8 mouse cellular contexts compared by ENCODE assay signal in genomic region chr2:73566989-73567605, GRCm38 (mm10). TPM values are rescaled to one million over a fixed set of nuclear protein-coding genes. Genes with fewer than 3 reads are reported as not detected.
DNase-seq lines count a peak whose midpoint lies in the region; ATAC-seq and TF ChIP-seq lines count a peak whose summit lies in the region.

No protein-coding gene starts in this region.

- TF ChIP-seq POLR2A in bone marrow macrophage, adult 2 months (IDR thresholded peaks at IDR 0.05; ENCODE audit: borderline replicate concordance, low read depth, low read length): no peak
- no peak for TF ChIP-seq POLR2A in thymus, adult 2 months (IDR thresholded peaks at IDR 0.05; ENCODE audit: control insufficient read depth, extremely low read depth, insufficient read depth, low read length, poor library complexity)

- peak; percentile 56 for TF ChIP-seq CTCF in bone marrow macrophage, adult 2 months (IDR thresholded peaks at IDR 0.05; ENCODE audit: low read depth, low read length)
- TF ChIP-seq CTCF in thymus, adult 2 months (IDR thresholded peaks at IDR 0.05; ENCODE audit: borderline replicate concordance, control insufficient read depth, extremely low read depth, insufficient read depth, low read length, poor library complexity): no peak

- no peaks in the 10 kb centered on the region for H3K4me1 ChIP-seq in bone marrow macrophage, adult 2 months (ENCODE audit: control insufficient read depth, insufficient read depth, low read length)
- H3K4me1 ChIP-seq in forebrain, embryonic 12.5 days: peaks cover 9% of the 10 kb centered on the region
- peaks cover 7% of the 10 kb centered on the region; the same call in 1 of the 2 replicates for H3K4me1 ChIP-seq in hindbrain, embryonic 15.5 days (replicated peaks)
- peaks cover 17% of the 10 kb centered on the region for H3K4me1 ChIP-seq in limb, embryonic 12.5 days (replicated peaks)
- peaks cover 12% of the 10 kb centered on the region for H3K4me1 ChIP-seq in midbrain, embryonic 13.5 days (replicated peaks)
- no peaks in the 10 kb centered on the region for H3K4me1 ChIP-seq in thymus, adult 2 months (replicated peaks; ENCODE audit: control insufficient read depth, insufficient read depth, low read length)

- H3K4me3 ChIP-seq in bone marrow macrophage, adult 2 months (ENCODE audit: insufficient read depth, low read length): peak overlapping the region; percentile 9; the same call in 1 of the 2 replicates
- H3K4me3 ChIP-seq in forebrain, embryonic 12.5 days (replicated peaks): no peak overlapping the region
- no peak overlapping the region for H3K4me3 ChIP-seq in hindbrain, embryonic 15.5 days
- no peak overlapping the region for H3K4me3 ChIP-seq in limb, embryonic 12.5 days (replicated peaks)
- no peak overlapping the region for H3K4me3 ChIP-seq in midbrain, embryonic 13.5 days (replicated peaks)
- H3K4me3 ChIP-seq in thymus, adult 2 months (ENCODE audit: control insufficient read depth, insufficient read depth, low read length): no peak overlapping the region

- no peaks in the 10 kb centered on the region for H3K36me3 ChIP-seq in forebrain, embryonic 12.5 days (replicated peaks)
- H3K36me3 ChIP-seq in hindbrain, embryonic 15.5 days: no peaks in the 10 kb centered on the region
- H3K36me3 ChIP-seq in limb, embryonic 12.5 days: no peaks in the 10 kb centered on the region
- no peaks in the 10 kb centered on the region for H3K36me3 ChIP-seq in midbrain, embryonic 13.5 days
- no peaks in the 10 kb centered on the region for H3K36me3 ChIP-seq in thymus, adult 2 months (ENCODE audit: control insufficient read depth, insufficient read depth, low read length)

- peak; percentile 54; the same call in 1 of the 2 replicates for ATAC-seq in forebrain, embryonic 12.5 days (ENCODE audit: low FRiP score)
- ATAC-seq in hindbrain, embryonic 15.5 days (ENCODE audit: low FRiP score, low read depth): peak; percentile 46; the same call in 1 of the 2 replicates
- ATAC-seq in limb, embryonic 12.5 days (ENCODE audit: insufficient number of reproducible peaks, insufficient read depth, low FRiP score, low TSS enrichment, low read depth): no peak
- 0 out of 2 replicates have a peak, but pooled peaks have one; percentile 37 for ATAC-seq in midbrain, embryonic 13.5 days

- H3K9me3 ChIP-seq in forebrain, embryonic 12.5 days: no peaks in the 10 kb centered on the region
- H3K9me3 ChIP-seq in hindbrain, embryonic 15.5 days: no peaks in the 10 kb centered on the region
- H3K9me3 ChIP-seq in limb, embryonic 12.5 days: no peaks in the 10 kb centered on the region
- H3K9me3 ChIP-seq in midbrain, embryonic 13.5 days: no peaks in the 10 kb centered on the region

- no peak overlapping the region for H3K27ac ChIP-seq in bone marrow macrophage, adult 2 months (ENCODE audit: insufficient read depth, low read depth, low read length)
- H3K27ac ChIP-seq in forebrain, embryonic 12.5 days: no peak overlapping the region
- no peak overlapping the region for H3K27ac ChIP-seq in hindbrain, embryonic 15.5 days (replicated peaks)
- H3K27ac ChIP-seq in limb, embryonic 12.5 days: no peak overlapping the region
- no peak overlapping the region for H3K27ac ChIP-seq in midbrain, embryonic 13.5 days
- H3K27ac ChIP-seq in thymus, adult 2 months (ENCODE audit: control insufficient read depth, insufficient read depth, low read length): no peak overlapping the region

- peak overlapping the region; percentile 38 for H3K4me2 ChIP-seq in forebrain, embryonic 12.5 days
- H3K4me2 ChIP-seq in hindbrain, embryonic 15.5 days: peak overlapping the region; percentile 46
- peak overlapping the region; percentile 44 for H3K4me2 ChIP-seq in limb, embryonic 12.5 days
- H3K4me2 ChIP-seq in midbrain, embryonic 13.5 days (replicated peaks): peak overlapping the region; percentile 29; the same call in 1 of the 2 replicates

- 29% methylated on average over 8 of the region's 8 CpGs for WGBS in forebrain, embryonic 12.5 days
- 22% methylated on average over 8 of the region's 8 CpGs for WGBS in hindbrain, embryonic 15.5 days
- WGBS in limb, embryonic 12.5 days: 21% methylated on average over 8 of the region's 8 CpGs
- whole genome bisulfite sequencing in midbrain, embryonic 13.5 days: 30% methylated on average over 8 of the region's 8 CpGs
- 19% methylated on average over 8 of the region's 8 CpGs for WGBS in thymus, adult 2 months

- H3K9ac ChIP-seq in forebrain, embryonic 12.5 days: no peak overlapping the region
- no peak overlapping the region for H3K9ac ChIP-seq in hindbrain, embryonic 15.5 days
- H3K9ac ChIP-seq in limb, embryonic 12.5 days (replicated peaks): no peak overlapping the region
- no peak overlapping the region for H3K9ac ChIP-seq in midbrain, embryonic 13.5 days (replicated peaks)

- peaks cover 9% of the 10 kb centered on the region; the same call in 1 of the 2 replicates for H3K27me3 ChIP-seq in forebrain, embryonic 12.5 days
- H3K27me3 ChIP-seq in hindbrain, embryonic 15.5 days: no peaks in the 10 kb centered on the region
- no peaks in the 10 kb centered on the region for H3K27me3 ChIP-seq in limb, embryonic 12.5 days
- peaks cover 17% of the 10 kb centered on the region for H3K27me3 ChIP-seq in midbrain, embryonic 13.5 days
- H3K27me3 ChIP-seq in thymus, adult 2 months (ENCODE audit: control insufficient read depth, insufficient read depth, low read length): no peaks in the 10 kb centered on the region

- DNase-seq in ovary, postnatal 14 days (ENCODE audit: low spot score): peak; percentile 46
- no peak for DNase-seq in ovary, postnatal 10 days (ENCODE audit: low spot score)
- DNase-seq in thymus, adult 2 months: peak; percentile 64

RNA-seq across cellular contexts. Expression of gene Chrna1, which starts 13.0 kb away (rescaled TPM):
- not detected in 2 replicates for polyA plus RNA-seq in bone marrow macrophage, adult 2 months (2012; ENCODE audit: insufficient read depth, insufficient read length, missing spikeins)
- 0.10 and 0.15 TPM in 2 replicates for polyA plus RNA-seq in forebrain, embryonic 12.5 days (2016; fragmentation: Nextera tagmentation; extraction: Ambion mirVana)
- 0.24 and 0.26 TPM in 2 replicates for polyA plus RNA-seq in hindbrain, embryonic 15.5 days (2015; fragmentation: Nextera tagmentation; extraction: Ambion mirVana)
- polyA plus RNA-seq in limb, embryonic 12.5 days (2016; fragmentation: Nextera tagmentation; extraction: Ambion mirVana): 7.9 and 8.6 TPM in 2 replicates
- 0.12 TPM in 2 replicates for polyA plus RNA-seq in midbrain, embryonic 13.5 days (2015; fragmentation: Nextera tagmentation; extraction: Ambion mirVana)
- polyA plus RNA-seq in thymus, adult 2 months (2012; rRNA removed): 0.05 and 0.07 TPM in 2 replicates

RNA-seq across cellular contexts. Expression of gene Wipf1, which starts 37.6 kb away (rescaled TPM):
- polyA plus RNA-seq in bone marrow macrophage, adult 2 months (2012; ENCODE audit: insufficient read depth, insufficient read length, missing spikeins): 114 and 143 TPM in 2 replicates
- 4.3 and 5.5 TPM in 2 replicates for polyA plus RNA-seq in forebrain, embryonic 12.5 days (2016; fragmentation: Nextera tagmentation; extraction: Ambion mirVana)
- polyA plus RNA-seq in hindbrain, embryonic 15.5 days (2015; fragmentation: Nextera tagmentation; extraction: Ambion mirVana): 2.9 and 3.3 TPM in 2 replicates
- polyA plus RNA-seq in limb, embryonic 12.5 days (2016; fragmentation: Nextera tagmentation; extraction: Ambion mirVana): 16.1 and 17.7 TPM in 2 replicates
- 2.0 and 2.5 TPM in 2 replicates for polyA plus RNA-seq in midbrain, embryonic 13.5 days (2015; fragmentation: Nextera tagmentation; extraction: Ambion mirVana)
- polyA plus RNA-seq in thymus, adult 2 months (2012; rRNA removed): 56.6 and 68.0 TPM in 2 replicates
